Mouse (Mus musculus): ENCODE results near the gene Ttll8. TPM values are rescaled to one million over a fixed set of nuclear protein-coding genes. Genes with fewer than 3 reads are reported as not detected.

Gene Ttll8
- total and polyA plus RNA-seq, 2 experiments from 2014 or later: not detected

DNA sequence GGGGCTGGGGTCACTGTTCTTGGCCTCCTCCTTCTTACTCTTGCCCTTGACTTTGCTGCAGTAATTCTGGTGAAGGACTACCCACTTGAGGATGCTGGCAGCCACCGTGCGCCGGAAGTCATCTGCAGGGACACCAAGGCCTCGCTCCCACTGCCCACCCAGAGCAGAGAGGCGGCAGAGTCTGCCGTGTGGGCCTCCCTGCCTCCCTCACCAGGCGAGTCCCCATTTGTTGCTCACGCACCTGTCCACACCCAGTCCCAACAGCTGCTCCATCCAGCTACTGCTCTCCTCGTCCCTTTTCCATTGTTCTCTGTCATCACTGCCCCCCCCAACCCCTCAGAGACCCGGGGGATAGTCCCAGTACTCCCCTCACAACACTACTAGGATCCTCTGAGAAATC, 21.6 kb downstream of the Ttll8 start:
- no peak overlapping the region for H3K4me3 ChIP-seq (ENCODE audit: low read depth, low read length)
- no peaks in the 10 kb centered on the region for H3K9me3 ChIP-seq (replicated peaks; ENCODE audit: control insufficient read depth, low read length)
- no peaks in the 10 kb centered on the region for H3K36me3 ChIP-seq (replicated peaks; ENCODE audit: control insufficient read depth, insufficient read depth, low read length)
- H3K4me2 ChIP-seq (ENCODE audit: low read depth, low read length): no peak overlapping the region
- no peak overlapping the region for H3K27ac ChIP-seq (ENCODE audit: low read depth)
- DNase-seq (ENCODE audit: low spot score): no peak
- no peak for ATAC-seq (ENCODE audit: insufficient read depth, low read depth)
- H3K4me1 ChIP-seq (ENCODE audit: control insufficient read depth, insufficient read depth): no peaks in the 10 kb centered on the region
- no peak overlapping the region for H3K9ac ChIP-seq (replicated peaks; ENCODE audit: low read depth, low read length)
- no peak for TF ChIP-seq CTCF (IDR thresholded peaks at IDR 0.05; ENCODE audit: low read depth)
- no peak for TF ChIP-seq EP300 (IDR thresholded peaks at IDR 0.05; ENCODE audit: low read depth)
- WGBS: 81% methylated on average over 10 of the region's 10 CpGs
- no peaks in the 10 kb centered on the region for H3K27me3 ChIP-seq (ENCODE audit: control insufficient read depth, insufficient read depth, low read length)

GRCm38 (mm10) chr15:88921992-88922310, 32.3 kb downstream of the Ttll8 start:
- no peak for TF ChIP-seq EP300 (IDR thresholded peaks at IDR 0.05; ENCODE audit: low read depth)
- no peak for TF ChIP-seq CTCF (IDR thresholded peaks at IDR 0.05; ENCODE audit: low read depth)
- Histone ChIP-seq H3K27ac (ENCODE audit: low read depth) (no peak overlapping the region), H3K9ac (replicated peaks; ENCODE audit: low read depth, low read length) (no peak overlapping the region), H3K9me3 (replicated peaks; ENCODE audit: control insufficient read depth, low read length) (no peaks in the 10 kb centered on the region), H3K4me2 (ENCODE audit: low read depth, low read length) (no peak overlapping the region), H3K4me1 (ENCODE audit: control insufficient read depth, insufficient read depth) (no peaks in the 10 kb centered on the region), H3K4me3 (ENCODE audit: low read depth, low read length) (no peak overlapping the region), H3K36me3 (replicated peaks; ENCODE audit: control insufficient read depth, insufficient read depth, low read length) (no peaks in the 10 kb centered on the region), H3K27me3 (ENCODE audit: control insufficient read depth, insufficient read depth, low read length) (no peaks in the 10 kb centered on the region)
- ATAC-seq (ENCODE audit: insufficient read depth, low read depth) (peak; percentile 34; the same call in 1 of the 2 replicates), DNase-seq (ENCODE audit: low spot score) (peak; percentile 22)
- WGBS: 54% methylated on average over 6 of the region's 6 CpGs

DNA sequence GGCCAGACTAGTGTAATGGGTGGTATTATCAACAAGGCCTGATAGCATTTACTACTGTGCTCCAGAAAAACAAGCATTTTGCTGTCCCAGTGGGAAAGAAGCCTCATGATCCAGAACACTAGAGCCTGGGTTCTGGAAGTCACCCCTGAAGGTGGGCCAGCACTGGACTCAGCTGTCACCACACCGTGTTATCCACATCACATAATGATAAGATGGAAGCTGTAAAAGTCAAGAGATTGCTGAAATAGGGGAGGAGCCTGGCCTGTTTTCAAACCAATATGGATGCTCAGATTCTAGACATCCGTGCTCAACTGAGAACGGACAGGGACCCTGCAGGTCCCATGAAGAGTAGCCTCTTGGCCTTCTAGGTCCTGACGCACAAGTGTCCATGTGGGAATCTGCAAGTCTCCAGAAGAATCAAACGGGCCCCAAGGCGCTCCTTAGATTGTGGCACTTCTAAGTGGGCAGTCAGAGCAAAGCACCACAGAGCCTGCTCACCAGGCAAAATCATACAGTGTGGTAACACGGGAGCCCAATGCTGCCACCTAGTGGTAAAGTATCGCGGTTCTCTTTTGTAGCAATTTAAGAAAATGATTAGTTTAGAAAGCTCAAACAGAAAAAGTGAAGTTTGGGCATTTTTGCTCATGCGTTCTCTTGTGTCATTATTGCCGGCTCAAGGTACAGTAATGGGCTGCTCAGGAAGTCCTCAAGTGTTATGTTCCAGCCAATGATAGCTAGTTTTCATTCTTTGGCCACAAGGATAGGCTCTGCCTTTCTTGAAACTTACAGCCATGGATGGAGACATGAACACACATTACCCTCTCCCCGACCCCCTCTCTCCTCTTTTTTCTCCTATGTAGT, 32.9 kb downstream of the Ttll8 start:
- H3K4me2 ChIP-seq (ENCODE audit: low read depth, low read length): no peak overlapping the region
- peak; percentile 81 for ATAC-seq (ENCODE audit: insufficient read depth, low read depth)
- H3K27ac ChIP-seq (ENCODE audit: low read depth): no peak overlapping the region

DNA sequence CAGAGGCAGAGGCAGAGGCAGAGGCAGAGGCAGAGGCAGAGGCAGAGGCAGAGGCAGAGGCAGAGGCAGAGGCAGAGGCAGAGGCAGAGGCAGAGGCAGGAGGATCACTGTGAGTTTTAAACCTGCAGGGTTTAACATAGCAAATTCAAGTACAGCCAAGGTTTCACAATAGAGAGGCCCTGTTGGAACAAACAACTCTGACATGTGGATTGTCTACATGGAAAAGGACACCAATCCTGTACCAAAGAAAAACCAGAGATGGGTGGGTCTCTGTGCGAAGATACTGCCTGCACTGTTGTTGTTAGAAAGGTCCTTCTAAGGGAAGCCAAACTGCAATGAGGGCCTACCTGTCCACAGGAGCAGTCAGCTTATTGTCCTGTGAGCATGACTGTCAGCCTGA, 34.2 kb downstream of the Ttll8 start:
- ATAC-seq (ENCODE audit: insufficient read depth, low read depth) (no peak), DNase-seq (ENCODE audit: low spot score) (no peak)
- Histone ChIP-seq H3K9ac (replicated peaks; ENCODE audit: low read depth, low read length) (no peak overlapping the region), H3K4me3 (ENCODE audit: low read depth, low read length) (no peak overlapping the region), H3K4me2 (ENCODE audit: low read depth, low read length) (no peak overlapping the region), H3K27me3 (ENCODE audit: control insufficient read depth, insufficient read depth, low read length) (no peaks in the 10 kb centered on the region), H3K4me1 (ENCODE audit: control insufficient read depth, insufficient read depth) (no peaks in the 10 kb centered on the region), H3K36me3 (replicated peaks; ENCODE audit: control insufficient read depth, insufficient read depth, low read length) (no peaks in the 10 kb centered on the region), H3K27ac (ENCODE audit: low read depth) (no peak overlapping the region), H3K9me3 (replicated peaks; ENCODE audit: control insufficient read depth, low read length) (no peaks in the 10 kb centered on the region)
- TF ChIP-seq EP300 (IDR thresholded peaks at IDR 0.05; ENCODE audit: low read depth): no peak
- no peak for TF ChIP-seq CTCF (IDR thresholded peaks at IDR 0.05; ENCODE audit: low read depth)
- WGBS: 92% methylated on average over 1 of the region's 1 CpGs

More for the DNA sequence above, 32.9 kb downstream of the Ttll8 start:
- 18% methylated on average over 12 of the region's 12 CpGs for WGBS
- Histone ChIP-seq H3K4me3 (ENCODE audit: low read depth, low read length) (no peak overlapping the region), H3K27me3 (ENCODE audit: control insufficient read depth, insufficient read depth, low read length) (no peaks in the 10 kb centered on the region), H3K9ac (replicated peaks; ENCODE audit: low read depth, low read length) (no peak overlapping the region), H3K4me1 (ENCODE audit: control insufficient read depth, insufficient read depth) (no peaks in the 10 kb centered on the region), H3K36me3 (replicated peaks; ENCODE audit: control insufficient read depth, insufficient read depth, low read length) (no peaks in the 10 kb centered on the region), H3K9me3 (replicated peaks; ENCODE audit: control insufficient read depth, low read length) (no peaks in the 10 kb centered on the region)
- peak; percentile 78 for DNase-seq (ENCODE audit: low spot score)
- no peak for TF ChIP-seq EP300 (IDR thresholded peaks at IDR 0.05; ENCODE audit: low read depth)
- TF ChIP-seq CTCF (IDR thresholded peaks at IDR 0.05; ENCODE audit: low read depth): peak; percentile 85

DNA sequence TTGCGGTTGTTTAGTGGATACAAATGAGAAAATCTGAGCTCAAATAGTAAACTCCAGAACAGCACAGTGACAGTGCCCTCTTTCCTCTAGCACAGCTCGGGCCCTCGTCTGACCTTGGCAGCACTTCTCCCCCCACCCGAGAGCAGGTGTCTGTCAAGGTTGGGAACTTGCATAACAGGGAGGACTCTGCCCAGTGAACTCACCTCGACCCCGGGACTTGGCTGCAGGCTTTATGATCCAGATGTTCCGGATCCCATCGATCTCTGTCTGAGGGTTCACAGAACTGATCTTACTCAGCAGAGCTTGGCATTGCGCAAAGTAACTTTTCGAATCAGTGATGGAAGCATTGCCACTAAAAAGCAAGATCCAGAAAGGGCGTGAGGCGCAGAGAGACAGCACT, 34.9 kb downstream of the Ttll8 start:
- Histone ChIP-seq H3K27me3 (ENCODE audit: control insufficient read depth, insufficient read depth, low read length) (no peaks in the 10 kb centered on the region), H3K4me1 (ENCODE audit: control insufficient read depth, insufficient read depth) (no peaks in the 10 kb centered on the region), H3K9me3 (replicated peaks; ENCODE audit: control insufficient read depth, low read length) (no peaks in the 10 kb centered on the region), H3K36me3 (replicated peaks; ENCODE audit: control insufficient read depth, insufficient read depth, low read length) (no peaks in the 10 kb centered on the region), H3K4me3 (ENCODE audit: low read depth, low read length) (no peak overlapping the region), H3K4me2 (ENCODE audit: low read depth, low read length) (no peak overlapping the region), H3K9ac (replicated peaks; ENCODE audit: low read depth, low read length) (no peak overlapping the region), H3K27ac (ENCODE audit: low read depth) (no peak overlapping the region)
- WGBS: 77% methylated on average over 12 of the region's 12 CpGs
- TF ChIP-seq EP300 (IDR thresholded peaks at IDR 0.05; ENCODE audit: low read depth) (no peak), CTCF (IDR thresholded peaks at IDR 0.05; ENCODE audit: low read depth) (no peak)
- DNase-seq (ENCODE audit: low spot score): no peak
- ATAC-seq (ENCODE audit: insufficient read depth, low read depth): no peak

DNA sequence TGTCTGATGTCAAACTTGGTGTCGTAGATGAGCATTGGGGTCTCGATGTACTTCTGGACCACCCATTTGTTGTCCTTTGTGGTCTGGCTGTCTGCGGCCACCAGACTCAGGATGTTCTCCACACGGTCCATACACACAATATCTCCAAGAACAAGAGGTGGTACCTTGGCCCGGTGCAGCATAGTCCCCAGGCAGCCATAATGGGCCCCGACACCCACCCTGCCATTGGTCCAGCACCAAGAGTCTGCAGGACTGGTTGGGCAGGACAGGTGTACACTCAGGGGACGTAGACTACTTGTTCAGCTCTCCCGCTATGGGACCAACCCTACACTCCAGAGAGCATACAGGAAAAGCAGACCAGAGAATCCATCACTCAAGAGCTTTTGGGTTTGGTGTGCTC, 37.1 kb downstream of the Ttll8 start:
- peaks cover 3% of the 10 kb centered on the region; the same call in 1 of the 2 replicates for H3K27me3 ChIP-seq (ENCODE audit: control insufficient read depth, insufficient read depth, low read length)
- 90% methylated on average over 8 of the region's 8 CpGs for WGBS
- no peaks in the 10 kb centered on the region for H3K4me1 ChIP-seq (ENCODE audit: control insufficient read depth, insufficient read depth)
- no peaks in the 10 kb centered on the region for H3K9me3 ChIP-seq (replicated peaks; ENCODE audit: control insufficient read depth, low read length)
- no peak overlapping the region for H3K4me2 ChIP-seq (ENCODE audit: low read depth, low read length)
- H3K27ac ChIP-seq (ENCODE audit: low read depth): no peak overlapping the region
- ATAC-seq (ENCODE audit: insufficient read depth, low read depth) (no peak), DNase-seq (ENCODE audit: low spot score) (no peak)
- TF ChIP-seq EP300 (IDR thresholded peaks at IDR 0.05; ENCODE audit: low read depth): no peak
- TF ChIP-seq CTCF (IDR thresholded peaks at IDR 0.05; ENCODE audit: low read depth): no peak
- H3K4me3 ChIP-seq (ENCODE audit: low read depth, low read length): no peak overlapping the region
- no peaks in the 10 kb centered on the region for H3K36me3 ChIP-seq (replicated peaks; ENCODE audit: control insufficient read depth, insufficient read depth, low read length)
- no peak overlapping the region for H3K9ac ChIP-seq (replicated peaks; ENCODE audit: low read depth, low read length)
